Mouse (Mus musculus) activated CD4-positive, CD25-positive, alpha-beta regulatory T cell, adult 4 months (primary cell): Measurements from ENCODE around the gene Pdcd1lg2. TPM values are rescaled to one million over a fixed set of nuclear protein-coding genes. Genes with fewer than 3 reads are reported as not detected.
A peak's percentile ranks its signal among the peaks of the same experiment; 100 is the strongest.
"Not testable (repeated sequence)": the region's sequence is repeated elsewhere in the genome, so short reads cannot be mapped to it uniquely, and the experiment has no call there.

Experiments used
- ATAC-seq: one replicate; pipeline ENCODE4 v1.8.0; 2017
- polyA plus RNA-seq, 2 experiments: library from polyadenylated mRNA; unstranded; fragments of 100-300 nt; shearing (Covaris generic); gene quantifications; one replicate each; pipeline ENCODE4 v1.2.1; 2017

The Pdcd1lg2 gene
- polyA plus RNA-seq, 2 experiments from 2014 or later = 17.2 to 23.0 TPM

DNA sequence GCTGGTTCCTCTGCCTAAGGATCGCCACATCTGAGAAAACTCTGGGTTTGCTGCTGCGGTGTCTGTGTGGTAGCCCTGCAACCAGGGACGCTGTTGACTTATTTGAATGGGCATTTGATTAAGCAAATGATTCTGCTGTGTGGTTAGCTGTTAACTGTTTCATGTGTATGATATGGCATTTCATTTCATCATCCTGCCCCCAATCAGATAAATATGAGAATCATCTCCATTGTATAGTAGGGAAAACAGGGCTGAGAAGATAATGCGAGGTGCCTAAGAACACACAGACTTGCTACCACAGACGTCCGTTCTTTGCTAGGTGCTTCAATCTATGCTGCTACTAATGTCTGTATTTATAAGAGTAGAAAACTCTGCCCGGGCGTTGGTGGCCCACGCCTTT is 26.3 kb upstream of the Pdcd1lg2 start:
- no peak for ATAC-seq

DNA sequence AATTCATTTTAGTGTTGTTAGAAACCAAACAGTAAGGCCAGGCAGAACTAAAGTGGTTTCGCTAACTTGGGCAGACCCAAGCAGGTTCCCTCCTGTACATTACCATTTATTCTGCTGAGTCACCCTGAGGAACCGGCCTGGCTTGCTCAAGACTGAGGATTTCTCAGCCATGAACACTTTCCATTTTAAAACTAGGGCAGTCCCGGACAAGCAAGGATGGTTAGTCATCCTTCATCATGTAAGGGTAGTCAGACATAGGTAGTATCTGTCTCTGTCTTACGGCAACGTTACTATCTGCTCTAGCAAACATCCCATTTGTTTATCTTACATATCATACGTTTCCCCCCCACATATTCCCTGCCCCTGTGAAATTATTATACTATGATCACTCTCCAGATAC is 25.7 kb upstream of the Pdcd1lg2 start:
- ATAC-seq = no peak

DNA sequence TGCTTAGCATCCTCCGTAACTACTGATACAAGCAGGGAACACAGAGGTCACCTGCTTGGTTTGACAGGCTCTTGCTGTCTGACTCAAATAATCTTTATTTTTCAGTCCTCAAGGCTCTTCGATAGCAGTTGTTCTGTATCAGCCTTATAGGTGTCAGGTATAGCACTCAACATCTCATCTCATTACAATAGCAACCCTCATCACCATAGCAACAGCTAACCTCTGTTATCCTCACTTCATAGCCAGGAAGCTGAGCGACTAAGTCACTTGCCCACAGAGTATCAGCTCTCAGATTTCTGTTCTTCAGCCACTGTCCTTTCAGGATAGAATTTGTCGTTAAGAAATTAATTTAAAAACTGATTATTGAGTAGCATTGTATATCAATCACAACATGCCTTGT is 24.9 kb upstream of the Pdcd1lg2 start:
- no peak for ATAC-seq

DNA sequence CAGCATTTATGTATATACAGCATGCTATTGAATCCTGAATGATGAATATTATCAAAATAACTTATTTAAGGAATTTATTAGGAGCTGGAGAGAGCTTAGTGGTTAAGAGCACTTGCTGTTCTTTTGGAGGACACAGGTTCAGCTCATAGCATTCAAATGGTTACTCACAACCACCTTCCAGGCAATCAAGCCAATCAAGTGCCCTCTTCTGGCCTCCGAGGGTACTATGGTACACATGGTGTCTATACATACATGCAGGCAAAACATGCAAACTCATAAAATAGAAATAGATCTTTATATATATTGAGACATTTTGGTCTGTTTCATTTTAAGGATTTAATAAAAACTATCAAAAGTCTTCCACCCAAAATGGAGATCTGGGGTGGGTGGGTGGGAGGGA is 21.9 kb upstream of the Pdcd1lg2 start:
- no peak for ATAC-seq

DNA sequence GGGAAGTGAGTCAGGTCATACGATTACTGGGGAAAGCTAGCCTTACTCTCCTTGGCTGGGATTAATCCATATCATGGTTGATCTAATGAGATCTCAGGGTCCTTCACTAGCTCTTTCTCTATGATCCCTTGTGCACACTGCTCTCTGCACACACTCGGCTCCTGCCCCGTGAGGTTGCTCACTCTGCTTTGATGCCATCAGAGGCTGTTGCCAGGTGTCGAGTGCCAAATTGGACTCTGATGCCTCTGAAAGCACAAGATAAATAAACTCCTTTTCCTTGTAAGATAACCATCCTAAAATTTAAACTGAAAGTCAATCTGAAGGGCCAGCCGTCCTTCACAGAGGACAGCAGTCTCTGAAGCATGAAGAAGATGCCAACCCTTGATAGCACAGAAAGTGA is 20.2 kb upstream of the Pdcd1lg2 start:
- ATAC-seq = no peak

DNA sequence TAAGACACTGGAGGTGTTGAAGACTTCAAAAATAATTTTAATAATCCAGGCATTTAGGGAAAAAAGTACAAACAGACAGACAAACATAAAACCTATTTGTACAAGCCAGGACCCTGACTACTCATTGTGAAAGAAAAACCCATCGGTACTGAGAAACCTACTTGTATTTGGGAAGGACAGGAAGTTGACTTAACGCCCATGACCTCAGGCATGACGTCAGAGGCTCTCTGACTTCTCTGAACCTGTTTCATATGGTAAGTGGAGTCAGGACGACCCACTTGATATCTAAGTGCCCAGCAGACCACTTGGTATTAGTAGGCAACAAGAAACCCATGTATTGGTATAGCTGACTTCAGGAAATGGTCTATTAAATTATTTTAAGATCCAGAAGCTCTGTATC is 19.4 kb upstream of the Pdcd1lg2 start:
- ATAC-seq = peak; percentile 65

DNA sequence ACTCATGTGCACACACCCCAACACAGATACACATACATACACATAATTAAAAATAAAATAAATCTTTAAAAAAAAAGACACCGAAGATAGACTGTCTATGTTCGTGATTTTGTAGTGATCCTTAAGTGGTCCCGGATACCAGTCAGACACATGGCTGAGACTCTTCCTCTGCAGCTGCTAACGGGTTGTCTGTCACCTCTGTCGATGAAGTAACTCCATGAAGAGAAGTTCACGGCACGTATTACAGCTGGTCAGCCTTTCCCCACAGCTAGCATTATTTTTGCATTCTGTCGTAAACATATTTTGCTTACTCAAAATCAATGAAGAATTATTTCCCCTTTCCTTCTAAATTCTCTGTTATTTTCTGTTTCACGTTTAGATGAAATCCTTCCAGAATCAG is 17.4 kb upstream of the Pdcd1lg2 start:
- no peak for ATAC-seq

DNA sequence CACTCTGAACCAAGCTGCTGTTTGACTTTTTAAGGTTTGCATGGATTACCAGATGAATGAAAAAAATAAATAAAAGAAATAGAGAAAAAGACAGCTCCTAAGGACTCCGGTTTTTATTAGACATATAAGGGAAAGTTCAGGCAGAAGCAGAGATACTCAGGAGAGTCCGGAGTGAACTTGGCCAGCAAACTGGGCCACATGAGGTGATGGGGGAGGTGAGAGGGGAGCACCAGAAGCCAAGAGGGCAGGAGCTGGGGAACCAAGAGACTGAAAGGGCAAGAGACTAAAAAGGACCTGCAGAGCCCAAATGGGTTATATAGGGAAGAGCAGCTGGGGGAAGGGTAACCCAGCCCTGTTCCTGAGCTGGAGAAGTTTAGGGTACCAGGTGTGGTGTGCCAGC is 16.0 kb upstream of the Pdcd1lg2 start:
- no peak for ATAC-seq

DNA sequence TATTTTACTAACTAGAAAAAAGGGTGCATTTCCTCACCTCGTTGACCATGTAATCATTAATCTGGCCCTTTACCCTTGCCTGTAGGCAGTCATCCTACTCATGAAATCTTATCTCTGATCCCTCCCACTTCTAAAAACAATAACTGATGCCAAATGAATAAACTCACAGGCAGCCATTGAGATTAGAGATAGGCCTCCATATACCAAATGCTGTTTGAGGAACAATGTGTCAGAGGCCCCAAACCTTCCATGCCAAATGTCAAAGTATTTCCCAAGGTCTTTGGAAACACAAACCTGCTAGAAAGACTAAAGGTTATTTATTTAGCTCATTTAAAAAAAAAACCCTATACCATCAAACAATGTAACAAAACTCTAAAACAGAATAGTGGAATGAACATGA is 14.4 kb upstream of the Pdcd1lg2 start:
- no peak for ATAC-seq

DNA sequence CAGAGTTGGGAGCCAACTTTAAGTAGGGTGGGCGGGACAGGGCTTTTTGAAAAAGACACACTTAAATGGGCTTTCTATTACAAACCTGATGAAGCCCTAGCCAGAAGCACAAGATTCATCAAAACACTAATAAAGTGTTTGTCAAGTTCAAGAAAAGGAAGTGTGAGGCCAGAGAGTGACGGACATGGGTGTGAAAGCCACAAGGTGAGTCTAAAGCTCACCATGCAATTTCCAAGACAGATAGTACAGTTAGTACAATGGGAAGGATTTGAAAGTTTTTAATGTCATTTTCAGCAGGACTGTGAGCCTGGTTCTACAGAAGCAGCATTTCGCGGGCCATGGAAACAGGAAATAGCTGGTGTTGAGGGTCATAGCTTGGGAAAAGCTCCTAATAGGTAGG is 10.9 kb upstream of the Pdcd1lg2 start:
- ATAC-seq = no peak

DNA sequence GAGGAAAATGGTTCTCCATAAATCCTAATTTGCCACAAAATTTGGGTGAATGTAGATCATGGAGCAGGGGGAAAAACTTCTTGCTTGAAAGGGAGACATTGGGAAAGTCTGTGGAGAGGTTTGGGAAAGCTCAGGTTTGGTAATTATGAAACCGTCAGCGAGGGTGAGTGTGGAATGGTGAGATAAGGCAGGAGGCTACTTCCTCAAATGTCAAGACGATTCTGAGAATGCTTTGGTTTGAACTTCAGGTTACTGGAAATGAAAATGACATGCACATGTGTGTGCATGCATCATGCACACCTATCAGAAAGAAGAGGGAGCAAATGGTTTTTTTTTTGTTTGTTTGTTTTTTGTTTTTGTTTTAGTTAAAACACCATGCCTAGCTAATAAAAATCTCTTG is 10.3 kb upstream of the Pdcd1lg2 start:
- ATAC-seq = no peak

DNA sequence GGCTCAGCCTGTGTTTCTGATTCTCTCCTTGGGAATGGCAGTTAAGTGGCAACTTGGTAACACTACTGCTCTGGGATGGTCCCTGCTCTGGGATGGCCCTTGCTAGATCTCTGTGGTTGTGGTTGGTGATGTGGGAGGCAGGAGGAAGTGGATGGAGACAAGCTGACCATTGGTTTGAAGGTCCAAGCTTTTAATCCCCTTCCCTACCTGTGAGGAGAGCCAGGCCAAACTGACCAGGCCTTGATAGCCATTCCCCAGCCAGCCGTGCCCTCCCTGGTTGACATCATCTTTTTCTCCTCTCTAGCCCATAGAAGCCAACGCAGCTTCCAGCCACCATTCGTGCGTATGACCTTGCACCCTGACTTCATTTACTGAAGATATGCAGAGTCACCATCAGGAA is 8.1 kb upstream of the Pdcd1lg2 start:
- no peak for ATAC-seq

DNA sequence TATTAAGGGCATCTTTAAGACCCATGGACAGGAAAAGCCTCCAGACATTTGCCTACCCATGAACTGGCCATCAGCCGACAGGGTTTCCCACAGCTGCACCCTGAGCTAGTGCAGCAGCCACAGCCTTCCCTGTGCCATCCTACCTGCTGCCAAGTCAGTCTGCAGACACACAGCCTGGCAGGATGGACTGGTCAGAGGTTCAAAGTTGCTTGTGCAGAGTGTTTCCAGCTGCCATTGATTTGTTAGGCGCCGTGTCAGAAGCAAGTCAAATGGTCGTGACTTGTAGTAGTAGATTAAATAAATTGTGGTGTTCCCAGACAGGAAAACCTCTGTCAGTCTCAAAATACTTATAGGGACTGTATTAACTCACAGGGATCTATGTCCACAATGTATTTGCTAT is 7.5 kb upstream of the Pdcd1lg2 start:
- no peak for ATAC-seq

DNA sequence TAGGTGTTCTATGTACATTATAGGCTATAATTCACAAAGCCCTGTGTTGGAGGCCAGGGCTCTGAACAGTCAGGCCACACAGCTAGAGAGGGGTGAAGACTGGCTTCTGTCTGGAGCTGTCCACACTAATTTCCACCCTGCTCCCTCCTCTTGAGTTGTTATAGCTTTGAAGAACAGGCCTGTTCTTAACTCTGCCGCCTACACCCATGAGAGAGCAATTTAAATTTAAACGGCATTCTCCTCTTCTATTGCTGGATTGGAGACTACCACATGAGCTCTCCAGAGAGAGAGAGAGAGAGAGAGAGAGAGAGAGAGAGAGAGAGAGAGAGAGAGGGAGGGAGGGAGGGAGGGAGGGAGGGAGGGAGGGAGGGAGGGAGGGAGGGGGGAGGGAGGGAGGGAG is 5.3 kb upstream of the Pdcd1lg2 start:
- no peak for ATAC-seq

DNA sequence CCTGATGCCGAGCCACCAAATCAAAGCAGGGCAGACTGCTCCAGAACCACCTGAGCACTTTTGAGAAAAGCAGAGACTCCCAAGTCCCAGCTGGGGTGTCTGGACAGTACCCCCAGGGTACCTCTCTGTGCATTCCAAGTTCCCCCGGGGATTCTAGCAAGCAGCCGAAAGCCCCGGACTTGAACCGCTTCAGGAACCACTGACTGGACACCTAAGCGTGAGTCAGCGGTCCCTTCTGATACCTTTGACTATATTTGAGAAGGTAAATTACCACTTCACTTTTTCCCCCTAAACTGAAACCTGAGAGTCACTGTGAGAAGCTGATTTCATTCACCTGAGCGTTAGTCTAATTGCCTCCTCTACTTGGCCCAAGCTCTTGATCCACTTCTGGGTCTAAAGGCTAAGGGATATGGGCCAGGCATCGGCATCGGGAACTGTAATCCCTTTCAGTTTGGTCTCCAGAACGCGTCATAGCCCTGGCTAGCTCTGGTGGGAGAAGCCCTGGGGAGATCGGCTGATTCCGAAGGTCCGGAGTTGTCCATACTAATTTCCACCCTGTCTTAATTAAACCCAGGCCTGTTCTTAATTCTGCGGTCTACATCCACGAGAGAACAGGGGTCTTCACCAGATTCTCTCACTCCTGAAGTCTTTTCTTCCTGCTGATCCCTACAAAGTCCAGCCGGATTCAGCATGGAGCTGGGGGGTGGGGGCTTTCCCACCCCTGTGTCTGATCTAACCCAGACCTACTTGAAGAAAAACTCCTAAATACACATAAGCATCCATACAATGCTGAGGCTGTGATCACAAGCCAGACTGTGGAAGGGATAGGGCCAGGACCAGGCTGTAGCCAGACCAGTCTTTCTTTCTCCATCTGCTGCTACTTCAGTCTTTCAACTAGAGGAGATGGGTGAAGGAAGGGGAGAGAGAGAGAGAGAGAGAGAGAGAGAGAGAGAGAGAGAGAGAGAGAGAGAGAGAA is 4.4 kb upstream of the Pdcd1lg2 start:
- no peak for ATAC-seq

DNA sequence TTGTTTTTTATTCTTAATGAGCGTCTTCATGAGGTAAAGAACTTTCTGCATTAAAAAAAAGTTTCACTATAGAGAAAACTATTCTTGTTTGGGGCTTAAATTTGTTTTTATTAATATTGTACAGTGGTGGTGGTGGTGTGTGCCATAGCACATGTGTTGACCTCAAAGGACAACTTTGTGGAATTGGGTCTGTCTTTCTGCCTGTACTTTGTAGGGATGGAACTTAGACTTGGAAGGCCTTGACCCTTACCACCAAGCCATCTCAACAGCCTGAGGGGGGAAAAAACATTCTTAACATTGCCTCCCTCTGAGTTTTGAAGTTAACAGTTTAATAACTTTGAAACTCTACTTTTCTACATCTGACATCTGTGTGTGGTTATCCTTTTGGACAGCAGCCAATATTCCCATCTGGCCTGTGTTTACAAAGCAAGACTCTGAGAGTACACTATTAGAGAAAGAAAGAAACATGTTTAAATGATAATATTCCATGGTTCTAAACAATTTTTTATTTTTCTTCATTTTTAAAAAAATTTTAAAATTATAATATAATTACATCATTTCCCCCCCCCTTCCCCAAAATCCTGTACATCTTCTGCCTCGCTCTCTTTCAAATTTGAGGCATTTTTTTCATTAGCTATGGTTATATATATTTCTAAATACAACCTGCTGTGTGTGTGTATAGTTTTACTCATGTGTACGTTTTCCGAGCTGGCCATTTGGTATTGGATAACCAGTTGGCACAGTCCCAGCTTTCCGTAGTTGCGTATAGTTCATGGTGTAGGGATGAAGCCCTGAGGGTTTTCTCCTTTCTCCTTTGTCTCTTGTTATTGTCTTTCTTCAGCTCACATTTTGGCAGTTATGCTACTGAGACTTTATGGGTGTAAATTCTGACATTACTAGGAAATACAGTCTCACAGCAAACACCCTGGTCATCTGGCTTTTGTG is 2.0 kb downstream of the Pdcd1lg2 start:
- no peak for ATAC-seq

DNA sequence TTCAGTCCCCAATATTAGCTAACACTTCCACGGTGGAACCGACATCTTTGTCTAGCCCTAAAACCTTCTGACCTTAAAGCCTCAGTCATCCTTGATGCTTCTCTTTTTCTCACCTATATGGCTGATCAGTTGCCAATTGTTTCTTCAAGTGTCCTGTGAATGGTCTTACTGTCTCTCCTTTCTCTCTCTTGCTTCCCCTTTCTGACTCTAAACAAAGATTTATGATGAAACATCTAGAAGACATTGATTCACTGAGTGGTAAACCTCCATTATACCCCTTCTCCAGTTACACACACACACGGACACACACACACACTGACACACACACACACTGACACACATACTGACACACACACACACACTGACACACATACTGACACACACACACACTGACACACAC is 3.8 kb downstream of the Pdcd1lg2 start:
- no peak for ATAC-seq

DNA sequence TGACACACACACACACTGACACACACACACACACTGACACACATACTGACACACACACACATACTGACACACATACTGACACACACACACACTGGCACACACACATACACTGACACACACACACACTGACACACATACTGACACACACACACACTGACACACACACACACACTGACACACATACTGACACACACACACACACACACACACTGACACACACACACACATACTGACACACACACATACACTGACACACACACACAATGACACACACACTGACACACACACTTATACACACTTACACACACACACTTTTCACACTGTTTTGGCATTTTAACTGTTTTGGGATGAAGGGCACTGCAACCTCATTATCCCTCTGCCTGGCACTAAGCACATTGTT is 4.2 kb downstream of the Pdcd1lg2 start:
- not testable (repeated sequence) for ATAC-seq

DNA sequence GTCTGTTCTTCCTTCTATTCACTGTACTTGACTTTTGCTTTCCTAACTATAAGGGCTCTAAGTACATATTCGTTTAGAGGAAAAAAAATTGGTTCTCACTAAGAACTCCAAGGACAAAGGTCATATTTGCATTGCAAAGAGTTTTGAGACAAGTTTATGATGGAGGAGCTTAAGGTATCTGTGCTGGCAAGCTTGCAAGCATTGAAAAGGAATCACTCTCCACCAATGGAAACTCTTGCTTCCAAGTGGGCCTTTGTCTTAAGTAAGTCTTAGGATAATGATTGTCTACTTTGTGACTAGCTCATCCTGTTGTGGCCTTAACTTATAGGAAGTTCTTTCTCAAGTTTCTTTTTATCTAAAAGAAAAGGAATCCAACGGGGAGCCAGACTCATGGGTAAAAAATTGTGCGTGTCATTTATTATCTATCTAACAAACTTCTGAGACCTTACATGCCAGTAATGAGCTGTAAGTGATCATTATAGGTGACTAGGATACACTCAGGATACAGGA is 5.7 kb downstream of the Pdcd1lg2 start:
- no peak for ATAC-seq

DNA sequence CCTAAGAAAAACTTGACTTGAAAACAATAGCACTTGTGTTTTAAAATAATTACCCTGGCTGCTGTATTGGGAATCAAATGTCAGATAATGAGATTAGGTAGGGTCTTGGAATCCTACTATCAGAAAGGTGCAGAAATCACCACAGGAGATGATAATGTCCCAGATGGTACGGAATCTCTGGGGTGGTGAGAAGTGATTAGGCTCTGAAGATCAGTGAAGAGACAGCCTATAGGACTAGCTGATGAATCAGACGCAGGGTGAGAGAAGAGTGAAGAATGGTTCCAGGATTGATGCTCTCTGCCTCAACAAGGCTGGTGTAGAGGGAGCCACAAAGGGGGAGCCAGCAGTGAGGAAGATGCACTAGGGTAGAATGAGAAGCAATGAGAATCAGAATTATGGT is 6.5 kb downstream of the Pdcd1lg2 start:
- ATAC-seq = no peak

DNA sequence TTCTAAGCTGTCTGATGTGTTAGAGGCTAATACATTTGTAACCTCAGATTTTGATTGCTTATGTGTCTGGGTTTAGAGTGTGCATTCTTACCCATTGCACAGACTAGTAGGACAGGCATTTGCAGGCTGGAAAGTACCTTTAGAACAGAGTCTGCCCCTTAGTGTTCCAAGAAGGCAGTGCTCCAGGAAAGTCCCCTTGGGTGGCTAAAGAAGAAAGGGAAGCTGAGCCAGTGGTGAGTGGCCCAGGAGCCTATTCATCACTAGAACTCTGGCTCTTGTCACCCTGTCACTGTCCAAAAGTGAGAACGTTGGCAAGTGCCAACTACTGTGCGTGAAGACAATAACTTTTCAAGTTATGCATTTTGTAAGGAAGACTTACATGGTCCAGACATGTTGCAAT is 7.2 kb downstream of the Pdcd1lg2 start:
- peak; percentile 60 for ATAC-seq

DNA sequence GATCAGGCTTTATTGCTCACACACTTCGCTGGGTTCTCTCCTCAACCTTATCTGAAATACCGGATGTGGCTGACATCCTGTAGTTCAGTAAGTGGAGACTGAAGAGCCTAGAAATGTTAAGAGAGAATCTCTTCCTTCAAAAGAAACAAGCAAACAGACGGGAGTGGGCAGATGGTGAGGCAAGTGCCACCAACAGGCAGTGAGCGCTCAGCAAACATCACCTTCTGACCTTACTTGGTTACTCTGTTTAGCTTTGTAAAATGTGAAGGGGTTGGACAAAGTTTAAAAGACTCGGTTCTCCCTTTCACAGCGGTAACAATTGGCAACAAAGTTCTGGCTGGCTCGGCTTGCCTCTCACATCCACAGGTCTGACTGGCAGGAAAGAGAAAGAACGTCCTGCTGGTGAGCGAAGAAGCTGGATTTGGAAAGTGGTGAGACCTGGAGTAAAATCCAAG is 8.0 kb downstream of the Pdcd1lg2 start:
- peak; percentile 80 for ATAC-seq

DNA sequence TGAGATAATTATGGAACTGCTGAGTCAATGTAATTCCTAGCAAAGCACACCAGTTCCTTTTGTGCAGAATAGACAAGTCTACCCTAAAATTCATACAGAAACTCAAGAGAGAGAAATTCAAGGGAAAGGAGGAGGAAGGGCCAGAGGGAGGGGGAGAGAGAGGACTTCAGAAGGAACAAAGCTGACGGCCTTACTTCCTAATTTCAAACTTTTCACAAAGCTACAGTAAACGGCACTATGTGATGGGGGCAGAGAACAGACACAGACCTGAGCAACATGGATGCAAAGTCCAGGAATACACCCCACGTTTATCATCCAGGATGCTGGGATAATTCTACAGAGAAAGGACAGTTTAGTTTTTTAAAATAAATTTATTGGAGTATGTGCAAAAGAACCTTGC is 8.8 kb downstream of the Pdcd1lg2 start:
- ATAC-seq = no peak
